Mouse (Mus musculus) liver, embryonic 11.5 days (tissue): ENCODE measurements around the gene Ak5. TPM values are rescaled to one million over a fixed set of nuclear protein-coding genes. Genes with fewer than 3 reads are reported as not detected.
A peak's percentile ranks its signal among the peaks of the same experiment; 100 is the strongest.

Experiments
- ATAC-seq: fragments of 200-750 bp; cut with Nextera tagmentation; replicated peaks from 2 replicates; pipeline ENCODE4 v1.8.0; 2017; ENCODE audit warnings: moderate number of reproducible peaks, mild to moderate bottlenecking, moderate TSS enrichment, moderate library complexity; ENCODE audit not compliant: low FRiP score
- DNase-seq: peaks from one replicate; pipeline ENCODE4 v3.0.0-alpha.2; 2017; ENCODE audit warnings: low spot score
- H3K27ac ChIP-seq: fragments of 300-500 bp; sonication (generic); 2 replicates; pipeline ENCODE4 v1.5.1; 2014; ENCODE audit warnings: mild to moderate bottlenecking, low read depth, low read length, control low read depth
- H3K27me3 ChIP-seq: fragments of 300-500 bp; sonication (generic); replicated peaks from 2 replicates; pipeline ENCODE4 v1.6.1; 2014; ENCODE audit warnings: low read length, mixed read lengths; ENCODE audit not compliant: control insufficient read depth, insufficient read depth
- H3K36me3 ChIP-seq: fragments of 300-500 bp; sonication (generic); 2 replicates; pipeline ENCODE4 v1.6.1; 2014; ENCODE audit warnings: mild to moderate bottlenecking, low read length, moderate library complexity, mixed read lengths; ENCODE audit not compliant: control insufficient read depth, insufficient read depth
- H3K4me1 ChIP-seq: fragments of 300-500 bp; sonication (generic); replicated peaks from 2 replicates; pipeline ENCODE4 v1.6.1; 2014; ENCODE audit warnings: low read length, mixed read lengths; ENCODE audit not compliant: control insufficient read depth, insufficient read depth
- H3K4me2 ChIP-seq: fragments of 300-500 bp; sonication (generic); 2 replicates; pipeline ENCODE4 v1.6.1; 2014; ENCODE audit warnings: mild to moderate bottlenecking, control low read depth, moderate library complexity
- H3K4me3 ChIP-seq: fragments of 300-500 bp; sonication (generic); 2 replicates; pipeline ENCODE4 v1.5.1; 2014; ENCODE audit warnings: low read depth, low read length, control low read depth
- H3K9ac ChIP-seq: fragments of 300-500 bp; sonication (generic); 2 replicates; pipeline ENCODE4 v1.6.1; 2014; ENCODE audit warnings: low read depth, low read length, control low read depth
- H3K9me3 ChIP-seq: fragments of 300-500 bp; sonication (generic); 2 replicates; pipeline ENCODE4 v1.6.1; 2016; ENCODE audit warnings: low read length, inconsistent platforms, mixed read lengths; ENCODE audit not compliant: control insufficient read depth
- WGBS: fragments of 180-500 bp; shearing (Covaris S2); extraction: QIAGEN DNeasy Blood & Tissue Kit; methylation state at CpG from one replicate; pipeline ENCODE4 v1.1.7; 2014; 5-methylcytosine and 5-hydroxymethylcytosine counted together
- polyA plus RNA-seq: library from polyadenylated mRNA; unstranded; fragments of >200 nt; fragmentation: Nextera tagmentation; extraction: Ambion mirVana; gene quantifications from 2 replicates; pipeline ENCODE4 v1.2.1, GENCODE M21; 2014

Gene Ak5
- polyA plus RNA-seq, 1 experiment from 2014 or later = 3.5 TPM

DNA sequence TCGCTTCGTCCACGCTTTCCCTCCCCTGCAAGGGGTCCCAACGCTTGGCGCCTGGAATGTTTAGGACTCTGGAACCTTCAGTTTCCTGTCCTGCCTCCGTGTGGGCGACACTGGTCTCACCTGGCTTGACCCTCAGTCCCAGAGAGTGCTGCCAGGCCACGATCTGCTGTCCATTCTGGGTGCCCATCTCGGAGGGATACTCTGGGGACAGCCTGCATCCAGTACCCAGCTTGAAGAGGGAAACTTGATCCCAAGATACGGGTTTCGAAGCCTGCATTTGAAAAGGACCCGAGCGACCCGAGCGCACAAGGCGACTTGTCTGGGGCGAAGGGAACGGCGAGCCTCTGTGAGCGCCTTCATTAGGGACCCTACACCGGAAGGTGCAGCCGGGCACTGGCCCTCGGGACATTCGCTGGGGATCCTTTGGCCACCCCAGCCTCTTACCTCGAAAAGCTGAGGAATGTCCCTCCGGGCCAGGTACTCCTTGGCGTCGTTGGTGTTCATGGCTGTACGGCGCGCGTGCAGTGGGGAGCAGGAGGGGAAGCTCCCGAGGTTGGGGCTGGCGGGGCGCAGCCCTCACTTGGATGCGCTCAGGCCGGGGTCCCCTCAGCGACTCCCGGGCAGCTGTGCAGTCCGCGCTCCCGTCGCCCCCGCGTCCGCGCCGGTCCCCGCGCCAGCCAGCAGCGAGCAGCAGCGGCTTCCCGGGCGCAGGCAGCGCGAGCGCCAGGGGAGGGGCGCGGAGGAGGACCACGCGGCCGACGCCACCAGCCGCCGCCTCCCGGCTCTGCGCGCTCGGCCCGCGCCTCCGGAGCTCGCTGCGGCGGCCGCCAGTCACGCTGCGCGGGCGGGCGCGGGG is 576 bp downstream of the Ak5 start:
- Histone ChIP-seq H3K27me3 (peaks cover 45% of the 10 kb centered on the region), H3K4me2 (peak overlapping the region; percentile 71), H3K9ac (no peak overlapping the region), H3K4me1 (no peaks in the 10 kb centered on the region; the same call in 1 of the 2 replicates), H3K4me3 (peak overlapping the region; percentile 42), H3K27ac (no peak overlapping the region), H3K9me3 (no peaks in the 10 kb centered on the region), H3K36me3 (no peaks in the 10 kb centered on the region)
- 0 out of 2 replicates have a peak, but pooled peaks have one; percentile 36 for ATAC-seq
- peak; percentile 45 for DNase-seq
- under 1% methylated on average over 70 of the region's 82 CpGs for WGBS

DNA sequence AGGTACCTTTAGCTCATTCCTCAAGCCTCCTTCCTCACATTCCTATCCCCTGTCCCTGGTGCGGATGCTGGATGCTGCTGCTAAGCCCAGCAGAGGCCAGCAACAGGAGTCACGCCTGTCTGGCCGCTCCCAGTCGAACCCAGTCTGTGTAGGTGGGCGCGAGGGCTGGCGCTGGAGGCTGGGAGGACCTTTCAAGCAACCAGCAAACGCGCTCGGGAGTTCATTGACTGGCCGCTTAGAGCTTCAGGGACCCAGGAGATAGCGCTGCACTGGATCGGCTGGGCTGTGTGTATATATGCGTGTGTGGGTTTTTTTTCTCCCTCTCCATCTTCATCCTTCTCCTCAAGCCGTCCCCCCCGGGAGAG is 1.2 kb downstream of the Ak5 start:
- peak overlapping the region; percentile 71 for H3K4me2 ChIP-seq
- peaks cover 45% of the 10 kb centered on the region for H3K27me3 ChIP-seq
- peak; percentile 38 for DNase-seq
- WGBS = 1% methylated on average over 16 of the region's 16 CpGs
- no peaks in the 10 kb centered on the region; the same call in 1 of the 2 replicates for H3K4me1 ChIP-seq
- H3K36me3 ChIP-seq = no peaks in the 10 kb centered on the region
- peak overlapping the region; percentile 42 for H3K4me3 ChIP-seq
- no peaks in the 10 kb centered on the region for H3K9me3 ChIP-seq
- no peak overlapping the region for H3K27ac ChIP-seq
- no peak for ATAC-seq
- H3K9ac ChIP-seq = no peak overlapping the region

DNA sequence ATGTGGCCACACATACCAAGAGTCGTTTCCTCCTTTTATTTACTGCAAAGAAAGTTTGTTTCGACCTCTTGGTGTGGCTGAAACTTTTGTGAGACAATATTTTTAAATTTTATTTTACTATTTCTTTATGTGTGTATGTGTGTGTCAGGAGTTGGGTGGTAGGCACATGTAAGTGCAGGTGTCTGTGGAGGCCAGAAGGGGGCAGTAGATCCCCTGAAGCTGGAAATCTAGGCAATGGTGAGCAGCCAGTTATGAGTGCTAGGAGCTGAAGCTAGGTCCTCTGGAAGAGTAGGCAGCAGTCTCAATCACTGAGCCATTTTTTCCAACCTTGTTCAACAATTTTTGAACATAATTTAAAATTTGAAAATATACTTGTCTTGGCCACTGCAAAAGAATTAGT is 9.6 kb downstream of the Ak5 start:
- ATAC-seq (no peak), DNase-seq (no peak)
- H3K9ac ChIP-seq = no peak overlapping the region
- no peaks in the 10 kb centered on the region for H3K27me3 ChIP-seq
- H3K4me1 ChIP-seq = no peaks in the 10 kb centered on the region
- H3K9me3 ChIP-seq = no peaks in the 10 kb centered on the region
- no peaks in the 10 kb centered on the region for H3K36me3 ChIP-seq
- H3K4me3 ChIP-seq = no peak overlapping the region
- WGBS = 73% methylated on average over 2 of the region's 2 CpGs
- H3K4me2 ChIP-seq = no peak overlapping the region
- H3K27ac ChIP-seq = no peak overlapping the region

DNA sequence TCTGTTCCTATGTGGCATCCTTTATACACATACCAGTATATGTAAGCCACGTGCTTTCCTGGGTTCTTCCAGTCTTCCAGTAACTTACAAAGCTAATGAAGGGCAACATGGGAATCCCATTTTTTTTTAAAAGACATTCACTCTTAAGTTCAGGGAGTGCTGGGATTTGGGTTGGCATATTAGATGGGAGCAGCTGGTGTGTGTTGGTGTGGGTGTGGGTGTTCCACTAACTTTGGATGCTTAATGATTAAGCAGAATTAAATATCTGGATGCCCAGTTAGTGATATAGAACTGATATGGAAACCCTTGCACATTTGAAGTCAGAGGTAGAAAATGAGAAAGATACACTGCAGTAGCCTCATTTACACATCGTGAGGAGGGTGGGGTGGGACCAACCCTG is 16.2 kb downstream of the Ak5 start:
- H3K27me3 ChIP-seq = no peaks in the 10 kb centered on the region
- no peaks in the 10 kb centered on the region; the same call in 1 of the 2 replicates for H3K4me1 ChIP-seq
- H3K36me3 ChIP-seq = no peaks in the 10 kb centered on the region
- DNase-seq (no peak), ATAC-seq (no peak)
- no peak overlapping the region for H3K9ac ChIP-seq
- no peak overlapping the region for H3K4me2 ChIP-seq
- no peak overlapping the region for H3K4me3 ChIP-seq
- no peaks in the 10 kb centered on the region for H3K9me3 ChIP-seq
- WGBS = 77% methylated on average over 2 of the region's 2 CpGs
- H3K27ac ChIP-seq = no peak overlapping the region

DNA sequence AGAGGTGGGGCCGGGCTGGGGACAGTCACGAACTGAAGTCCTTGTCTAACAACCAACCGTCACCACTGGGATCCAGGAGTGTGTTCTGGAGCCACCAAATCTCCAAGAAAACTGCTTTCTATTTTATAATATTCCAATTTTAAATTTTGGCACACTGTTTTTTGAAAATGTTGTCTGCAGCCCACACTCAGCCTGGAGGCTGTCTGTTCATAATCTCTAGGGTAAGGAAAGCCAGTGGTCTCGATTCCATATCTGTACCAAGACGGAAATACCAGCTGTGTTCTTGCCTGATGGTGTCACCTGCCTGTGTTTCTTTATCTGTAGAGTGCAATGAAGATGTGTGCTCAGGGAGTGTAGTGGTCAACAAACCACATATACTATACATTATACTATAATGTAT is 23.6 kb downstream of the Ak5 start:
- H3K4me3 ChIP-seq = no peak overlapping the region
- no peaks in the 10 kb centered on the region for H3K9me3 ChIP-seq
- no peak overlapping the region for H3K4me2 ChIP-seq
- H3K27ac ChIP-seq = no peak overlapping the region
- H3K4me1 ChIP-seq = no peaks in the 10 kb centered on the region; the same call in 1 of the 2 replicates
- no peak overlapping the region for H3K9ac ChIP-seq
- no peaks in the 10 kb centered on the region for H3K27me3 ChIP-seq
- 77% methylated on average over 5 of the region's 5 CpGs for WGBS
- no peak for DNase-seq
- no peaks in the 10 kb centered on the region for H3K36me3 ChIP-seq
- ATAC-seq = no peak

DNA sequence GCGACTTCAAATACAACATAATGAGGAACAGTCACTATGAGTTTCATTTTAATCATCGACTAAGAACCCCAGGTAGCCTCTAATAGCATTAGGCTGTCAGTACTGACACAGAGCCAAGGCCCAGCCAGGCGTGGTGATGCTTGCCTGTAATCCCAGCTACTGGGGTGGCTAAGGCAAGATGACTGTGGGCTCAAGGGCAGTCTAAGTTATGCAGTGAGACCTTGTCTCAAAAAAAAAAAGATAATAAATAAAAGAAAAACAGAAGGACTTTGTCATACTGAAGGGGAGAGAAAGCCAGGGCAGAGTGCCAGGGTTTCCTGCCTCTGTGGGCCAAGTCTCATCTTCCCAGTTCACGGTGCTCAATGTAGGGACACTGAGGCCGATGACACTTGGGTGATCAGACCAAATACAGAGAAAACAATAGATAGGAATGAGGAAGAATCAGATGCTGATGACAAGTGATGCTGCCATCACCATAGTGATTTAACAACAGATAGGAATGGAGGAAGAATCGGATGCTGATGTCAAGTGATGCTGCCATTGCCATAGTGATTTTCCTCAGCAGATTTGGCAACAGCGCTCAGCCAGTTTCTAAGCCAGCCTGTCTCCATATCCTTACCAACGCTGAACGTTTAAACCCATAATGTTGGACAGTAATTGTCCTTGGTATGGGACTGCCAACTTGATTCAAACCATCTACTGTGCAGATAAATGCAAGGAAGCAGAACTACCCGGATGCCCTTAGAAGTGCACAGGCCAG is 42.9 kb downstream of the Ak5 start:
- no peak for ATAC-seq

DNA sequence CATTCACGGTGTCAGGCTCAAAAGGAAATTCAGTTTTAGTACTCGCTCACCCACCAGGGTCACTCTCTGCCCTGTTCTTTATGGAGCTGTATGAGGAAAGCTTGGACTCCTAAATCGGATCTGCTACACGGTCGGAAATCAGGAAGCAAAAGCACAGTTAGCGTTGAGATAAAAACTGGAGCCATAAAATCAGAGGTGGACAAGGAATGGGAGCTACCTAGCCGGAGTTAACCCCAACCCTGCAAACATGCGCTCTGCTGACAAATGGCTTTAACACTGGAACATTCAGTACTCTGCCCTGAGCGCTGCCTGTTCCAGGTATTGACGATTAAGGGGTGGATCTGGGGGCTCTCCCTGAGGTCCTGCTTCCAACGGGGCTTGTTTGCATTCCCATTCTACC is 47.6 kb downstream of the Ak5 start:
- Histone ChIP-seq H3K27ac (no peak overlapping the region), H3K9ac (no peak overlapping the region), H3K36me3 (no peaks in the 10 kb centered on the region), H3K27me3 (no peaks in the 10 kb centered on the region), H3K4me3 (no peak overlapping the region), H3K4me2 (no peak overlapping the region), H3K9me3 (no peaks in the 10 kb centered on the region), H3K4me1 (no peaks in the 10 kb centered on the region)
- ATAC-seq (no peak), DNase-seq (no peak)
- WGBS = 71% methylated on average over 11 of the region's 11 CpGs

More for the DNA sequence above, 42.9 kb downstream of the Ak5 start:
- no peak for DNase-seq
- Histone ChIP-seq H3K4me2 (no peak overlapping the region), H3K4me1 (no peaks in the 10 kb centered on the region), H3K9ac (no peak overlapping the region), H3K36me3 (no peaks in the 10 kb centered on the region), H3K9me3 (no peaks in the 10 kb centered on the region), H3K4me3 (no peak overlapping the region), H3K27me3 (no peaks in the 10 kb centered on the region), H3K27ac (no peak overlapping the region)
- WGBS = 85% methylated on average over 10 of the region's 10 CpGs

DNA sequence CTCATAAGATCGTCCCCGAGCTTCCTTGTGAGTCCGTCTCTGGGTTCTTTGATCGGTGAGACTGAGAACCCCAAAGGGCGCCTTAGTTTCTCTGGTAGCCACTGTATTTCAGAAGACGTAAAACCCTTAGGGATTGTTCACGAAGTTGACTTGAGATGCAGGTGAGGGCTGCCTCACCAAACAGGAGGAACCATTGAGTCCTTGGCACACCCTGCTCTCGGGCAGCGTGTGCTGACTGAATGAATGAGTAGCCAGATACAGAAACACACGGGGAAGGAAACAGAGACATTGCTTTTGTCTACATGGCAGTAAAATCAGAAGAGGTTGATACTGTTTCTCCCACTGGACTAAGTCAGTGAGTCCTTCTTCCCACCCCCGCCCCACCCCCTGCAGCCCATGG is 48.1 kb downstream of the Ak5 start:
- Histone ChIP-seq H3K27me3 (no peaks in the 10 kb centered on the region), H3K9ac (no peak overlapping the region), H3K27ac (no peak overlapping the region), H3K9me3 (no peaks in the 10 kb centered on the region), H3K36me3 (no peaks in the 10 kb centered on the region), H3K4me3 (no peak overlapping the region), H3K4me1 (no peaks in the 10 kb centered on the region), H3K4me2 (no peak overlapping the region)
- 88% methylated on average over 11 of the region's 11 CpGs for WGBS
- ATAC-seq (no peak), DNase-seq (no peak)
